Mouse (Mus musculus) CH12.LX (cell line): ENCODE data around the gene St3gal3.

Experiments
- CTCF ChIP-seq, 2 experiments: IDR thresholded peaks in 1 of 2; conservative IDR thresholded peaks in 1 of 2; 2 replicates each; pipeline ENCODE4 v1.5.1; 2011 to 2012; ENCODE audit warnings: low read depth in 2 of 2, low read length in 2 of 2, improper control_type of control experiment in 1 of 2, inconsistent platforms in 1 of 2, mild to moderate bottlenecking in 1 of 2, moderate library complexity in 1 of 2
- HCFC1 ChIP-seq: IDR thresholded peaks from 2 replicates; pipeline ENCODE4 v1.6.1; 2012; ENCODE audit warnings: low read depth, mild to moderate bottlenecking, inconsistent platforms, low read length, improper control_type of control experiment
- KAT2A ChIP-seq: IDR thresholded peaks from 2 replicates; pipeline ENCODE4 v1.6.1; 2012; ENCODE audit warnings: low read length, improper control_type of control experiment, inconsistent platforms; ENCODE audit not compliant: insufficient replicate concordance
- MAFK ChIP-seq: IDR thresholded peaks from 2 replicates; pipeline ENCODE4 v1.6.1; 2011; ENCODE audit warnings: low read length, improper control_type of control experiment; ENCODE audit not compliant: insufficient replicate concordance
- MAZ ChIP-seq: IDR thresholded peaks from 2 replicates; pipeline ENCODE4 v1.6.1; 2012; ENCODE audit warnings: low read depth, mild to moderate bottlenecking, inconsistent platforms, low read length, improper control_type of control experiment, moderate library complexity
- NRF1 ChIP-seq: IDR thresholded peaks from 2 replicates; pipeline ENCODE4 v1.6.1; 2014; ENCODE audit warnings: low read depth, mild to moderate bottlenecking, inconsistent platforms, low read length, improper control_type of control experiment, moderate library complexity
- POLR2A ChIP-seq: IDR thresholded peaks from 2 replicates; pipeline ENCODE4 v1.6.1; 2011; ENCODE audit warnings: low read depth, mild to moderate bottlenecking, improper control_type of control experiment, low read length
- SMC3 ChIP-seq: IDR thresholded peaks from 2 replicates; pipeline ENCODE4 v1.6.1; 2011; ENCODE audit warnings: low read depth, low read length, improper control_type of control experiment
- USF2 ChIP-seq: conservative IDR thresholded peaks from 2 replicates; pipeline ENCODE4 v1.6.1; 2011; ENCODE audit warnings: low read depth, low read length, improper control_type of control experiment

GRCm38 (mm10) chr4:118101497-118101896 lies 33.2 kb downstream of the St3gal3 start:
- TF ChIP-seq NRF1 (no peak), POLR2A (no peak), KAT2A (no peak), CTCF (conservative IDR thresholded peaks at IDR 0.05 in 1 of 2, IDR thresholded peaks at IDR 0.05 in 1 of 2; ENCODE audit: low read depth in 2 of 2, low read length in 2 of 2) (no peak), MAFK (no peak), SMC3 (no peak), MAZ (no peak), USF2 (no peak), HCFC1 (no peak)
